Mouse (Mus musculus) large intestine, adult 2 months (tissue): Measurements from ENCODE around the gene Pde2a. TPM values are rescaled to one million over a fixed set of nuclear protein-coding genes. Genes with fewer than 3 reads are reported as not detected.
"Not testable (repeated sequence)": the region's sequence is repeated elsewhere in the genome, so short reads cannot be mapped to it uniquely, and the experiment has no call there.

ENCODE experiments used
- DNase-seq: peaks from one replicate; pipeline ENCODE4 v3.0.0-alpha.2; 2012; ENCODE audit warnings: low read depth, low spot score
- WGBS: fragments of 180-500 bp; shearing (Covaris S2); methylation state at CpG from one replicate; pipeline ENCODE4 v1.1.7; 2018; 5-methylcytosine and 5-hydroxymethylcytosine counted together
- polyA plus RNA-seq: library from polyadenylated mRNA; depleted of rRNA; stranded (reverse); fragments of >200 nt; gene quantifications from 2 replicates; pipeline ENCODE4 v1.2.3, GENCODE M21; 2012; rRNA removed

Gene Pde2a
- polyA plus RNA-seq, 1 experiment: 18.8 TPM

DNA sequence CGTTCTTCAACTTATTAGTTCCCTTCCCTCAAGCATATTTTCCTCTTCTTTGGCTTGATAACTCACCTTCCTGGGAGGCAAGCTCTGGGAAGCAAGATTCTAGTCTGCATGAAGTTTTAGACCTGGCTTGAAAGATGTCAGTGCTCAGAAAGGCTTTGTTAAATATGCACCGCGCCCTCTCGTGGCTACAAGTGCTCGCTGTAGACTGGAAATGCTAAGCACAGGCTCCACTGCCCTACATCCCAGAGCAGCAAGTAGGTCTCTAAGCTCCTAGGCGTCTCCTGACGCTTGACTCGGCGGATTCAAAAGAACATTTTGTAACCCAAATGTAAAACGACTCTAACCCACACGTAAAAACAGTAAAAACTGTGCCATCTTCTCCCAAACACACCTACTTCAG lies 119.6 kb downstream of the Pde2a start:
- 4% methylated on average over 11 of the region's 11 CpGs for WGBS
- DNase-seq: no peak

DNA sequence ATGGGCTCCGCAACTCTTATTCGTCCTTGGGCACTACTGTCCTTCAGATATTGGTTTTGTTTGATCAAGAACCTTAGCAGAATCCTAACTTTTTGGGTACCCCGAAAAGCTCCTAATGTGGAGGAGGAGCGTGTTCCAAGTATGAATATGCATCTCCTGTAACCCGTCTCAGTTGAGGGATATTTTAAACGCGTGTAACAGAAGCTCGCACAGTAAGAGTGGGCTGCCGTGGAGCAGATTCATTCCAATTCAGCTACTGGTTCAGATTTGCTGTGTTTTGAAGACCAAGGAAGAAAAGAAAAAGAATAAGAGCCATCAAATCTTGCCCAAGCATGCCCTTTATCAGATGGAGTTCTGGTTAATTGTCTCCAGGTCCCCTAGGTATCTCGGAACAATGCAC lies 120.2 kb downstream of the Pde2a start:
- no peak for DNase-seq
- WGBS: 92% methylated on average over 10 of the region's 10 CpGs

DNA sequence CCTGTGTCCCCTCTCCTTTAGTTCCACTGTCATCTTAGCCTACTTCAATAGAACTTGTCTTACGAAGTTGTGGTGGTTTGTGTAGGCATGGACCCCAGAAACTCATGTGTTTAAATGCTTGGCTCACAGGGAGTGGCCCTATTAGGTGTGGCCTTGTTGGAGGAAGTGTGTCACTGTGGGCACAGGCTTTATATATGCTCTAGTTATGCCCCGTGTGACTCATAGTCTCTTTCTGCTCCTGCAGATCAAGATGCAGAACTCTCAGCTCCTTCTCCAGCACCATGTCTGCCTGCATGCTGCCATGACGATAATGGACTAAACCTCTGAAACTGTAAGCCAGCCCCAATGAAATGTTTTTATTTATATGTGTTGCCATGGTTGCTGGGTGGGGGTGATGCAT lies 126.2 kb downstream of the Pde2a start:
- DNase-seq: no peak
- WGBS: 50% methylated on average over 3 of the region's 3 CpGs

DNA sequence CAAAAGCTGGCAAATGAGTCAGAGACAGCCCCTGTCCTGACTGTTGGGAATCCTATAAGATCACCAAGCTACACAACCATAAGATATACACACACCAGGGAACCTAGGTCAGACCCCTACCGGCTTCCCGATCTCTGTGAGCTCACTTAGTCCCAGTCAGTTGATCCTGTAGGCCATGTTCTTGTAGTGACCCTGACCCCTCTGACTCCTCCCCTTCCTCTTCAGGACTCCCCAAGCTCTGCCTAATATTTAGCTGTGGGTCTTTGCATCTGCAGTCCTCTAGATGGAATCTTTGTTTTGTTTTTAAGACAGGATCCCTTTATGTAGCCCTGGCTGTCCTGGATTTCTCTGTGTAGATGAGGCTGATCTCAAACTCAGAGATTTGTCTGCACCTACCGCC lies 127.8 kb downstream of the Pde2a start:
- 75% methylated on average over 3 of the region's 3 CpGs for WGBS

DNA sequence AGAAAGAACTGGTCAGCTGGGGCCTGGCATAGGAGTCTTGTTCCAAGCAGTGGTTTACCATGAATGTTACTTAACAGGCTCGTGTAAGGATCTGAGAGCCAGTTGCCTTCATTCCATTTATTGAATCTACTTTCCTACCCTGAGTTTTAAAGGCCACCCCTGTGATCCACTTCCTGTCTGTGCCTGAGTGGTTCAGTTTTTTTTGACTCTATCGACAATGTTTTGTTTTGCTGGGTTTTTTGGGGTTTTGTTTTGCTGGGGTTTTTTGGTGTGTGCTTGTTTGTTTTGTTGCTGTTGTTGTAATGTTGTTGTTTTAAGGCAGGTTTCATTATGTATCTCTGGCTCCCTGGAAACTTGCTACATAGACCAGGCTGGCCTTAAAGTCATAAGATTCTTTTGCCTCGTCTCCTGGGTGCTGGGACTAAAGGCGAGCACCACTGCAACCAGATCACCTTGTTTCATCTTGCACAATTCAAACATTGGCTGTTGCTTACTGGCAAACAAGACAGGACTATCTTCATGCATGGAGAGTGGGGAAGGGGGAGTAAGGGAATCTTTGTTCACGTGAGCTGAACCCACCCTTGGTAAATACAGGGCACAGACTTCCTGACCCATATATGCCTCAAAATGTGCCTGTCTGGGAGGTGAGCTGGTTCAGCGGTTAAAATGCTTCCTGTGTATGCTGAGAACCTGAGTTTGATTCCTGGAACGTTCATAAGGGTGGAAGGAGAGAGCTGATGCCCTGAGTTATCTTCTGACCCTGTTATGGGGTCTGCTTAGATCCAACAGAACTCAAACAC lies 129.4 kb downstream of the Pde2a start:
- DNase-seq: no peak
- 33% methylated on average over 7 of the region's 7 CpGs for WGBS

More for the DNA sequence above, 127.8 kb downstream of the Pde2a start:
- no peak for DNase-seq

DNA sequence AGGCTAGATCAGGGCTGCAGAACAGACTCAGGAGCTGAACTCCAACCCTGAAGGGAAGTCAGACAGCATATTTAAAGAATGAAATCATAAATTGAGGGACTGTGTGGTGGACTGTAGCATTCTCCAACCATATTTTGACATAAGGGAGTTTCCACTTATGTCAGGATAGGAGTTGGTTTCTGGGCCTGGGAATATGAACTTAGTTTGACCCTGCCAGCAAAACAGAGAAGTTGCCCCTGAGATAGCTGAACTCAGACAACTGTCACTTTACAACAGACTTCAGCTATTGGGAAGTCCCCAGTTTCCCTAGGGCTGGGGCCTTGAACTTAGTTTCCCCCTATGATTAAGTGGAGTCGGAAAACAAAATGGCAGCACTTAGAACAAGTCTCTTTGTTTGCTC lies 130.0 kb downstream of the Pde2a start:
- WGBS: 82% methylated on average over 1 of the region's 1 CpGs
- no peak for DNase-seq

DNA sequence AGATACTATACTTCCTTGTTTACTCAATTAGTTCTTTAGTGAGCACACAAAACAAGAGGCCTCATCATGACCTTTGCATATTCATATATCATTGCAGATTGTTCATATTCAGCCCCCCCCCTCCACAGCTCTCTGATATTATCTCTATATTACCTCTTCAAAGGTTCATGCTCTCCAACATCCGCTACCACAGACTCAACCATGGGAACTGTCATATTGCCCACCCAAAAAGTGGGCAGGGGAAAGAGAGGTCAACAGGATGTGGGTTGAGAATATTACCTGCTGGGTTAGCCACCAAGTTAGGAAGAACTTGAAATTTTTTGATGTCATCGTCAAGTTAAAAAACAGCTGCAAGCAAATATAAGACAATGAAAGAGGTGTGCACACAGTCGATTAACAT lies 134.0 kb downstream of the Pde2a start:
- 89% methylated on average over 3 of the region's 3 CpGs for WGBS
- not testable (repeated sequence) for DNase-seq

DNA sequence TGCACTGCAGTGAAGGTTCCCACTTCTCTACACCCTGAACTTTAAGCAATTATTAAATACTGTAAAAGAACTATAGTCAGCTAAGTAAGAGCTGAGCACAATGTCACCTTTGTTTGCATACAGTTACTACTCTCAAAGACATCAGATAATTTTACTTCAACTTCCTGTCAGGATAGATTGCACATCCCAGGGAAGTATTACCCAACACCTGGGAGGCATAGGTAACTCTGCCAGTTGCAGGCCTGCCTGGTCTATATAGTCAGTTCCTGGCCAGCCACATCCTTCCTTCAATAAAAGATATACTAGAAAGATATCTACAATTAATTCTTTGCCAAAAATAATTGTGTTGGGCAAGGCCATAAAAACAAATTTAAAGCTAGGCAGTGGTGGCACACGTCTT lies 135.9 kb downstream of the Pde2a start:
- no peak for DNase-seq
- WGBS: 17% methylated on average over 1 of the region's 1 CpGs

DNA sequence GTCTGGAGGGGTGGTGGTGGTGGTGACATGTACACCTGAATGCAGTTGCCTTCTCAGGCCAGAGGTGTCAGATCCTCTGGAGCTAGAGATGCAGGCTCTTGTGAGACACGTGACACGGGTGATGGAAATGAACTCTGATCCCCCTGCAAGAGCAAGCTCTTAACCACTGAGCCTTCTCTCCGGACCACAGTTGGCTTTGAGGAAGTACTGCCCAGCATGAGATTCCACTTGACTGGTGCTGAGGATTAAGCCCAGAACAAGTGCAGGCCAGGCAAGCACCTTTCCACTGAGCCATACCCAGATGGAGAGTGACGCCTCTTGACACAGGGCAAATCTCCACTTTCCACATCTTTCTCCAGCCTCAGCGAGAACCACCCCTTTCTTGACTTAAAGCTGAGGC lies 137.9 kb downstream of the Pde2a start:
- not testable (repeated sequence) for DNase-seq
- WGBS: 77% methylated on average over 5 of the region's 5 CpGs

Other genes with a start within 250 kb of the Pde2a start
- gene Atg16l2, start 119.4 kb upstream of the Pde2a start, polyA plus RNA-seq: 10.4 and 15.0 TPM in 2 replicates
- gene Stard10, start 104.6 kb upstream of the Pde2a start, polyA plus RNA-seq: 246 and 277 TPM in 2 replicates
- 52.4 and 63.6 TPM in 2 replicates for gene Arap1, start 73.6 kb upstream of the Pde2a start, polyA plus RNA-seq
- gene Gm45837, start 10.8 kb upstream of the Pde2a start, polyA plus RNA-seq: not detected in 2 replicates
- gene Art2b, start 163.9 kb downstream of the Pde2a start, polyA plus RNA-seq: 2.7 and 3.1 TPM in 2 replicates
- gene Clpb, start 241.9 kb downstream of the Pde2a start, polyA plus RNA-seq: 21.2 and 24.6 TPM in 2 replicates